Mouse (Mus musculus): ENCODE results near the gene Sf3a1.

The Sf3a1 gene

GRCm38 (mm10) chr11:4186486-4187317 lies 26.6 kb downstream of the Sf3a1 start, which contains the start of gene Tbc1d10a:
Tbc1d10a (plus strand) TSS chr11:4186789.
- under 1% methylated on average over 69 of the region's 71 CpGs for WGBS

- 17% methylated on average over 9 of the region's 9 CpGs for whole genome bisulfite sequencing
Measured at GRCm38 (mm10) chr11:4187318-4187700, 27.2 kb downstream of the Sf3a1 start.

GRCm38 (mm10) chr11:4189182-4189581 lies 29.0 kb downstream of the Sf3a1 start:
- 75% methylated on average over 6 of the region's 6 CpGs for WGBS

- WGBS, result 64% methylated on average over 3 of the region's 3 CpGs
Measured at GRCm38 (mm10) chr11:4190677-4191076, 30.5 kb downstream of the Sf3a1 start.

GRCm38 (mm10) chr11:4192757-4193156 lies 32.6 kb downstream of the Sf3a1 start:
- WGBS, result 69% methylated on average over 3 of the region's 3 CpGs

- WGBS, result 84% methylated on average over 3 of the region's 3 CpGs
Measured at GRCm38 (mm10) chr11:4195597-4196031, 35.5 kb downstream of the Sf3a1 start.

- WGBS, result 86% methylated on average over 8 of the region's 8 CpGs
Measured at GRCm38 (mm10) chr11:4196636-4197035, 36.5 kb downstream of the Sf3a1 start.

GRCm38 (mm10) chr11:4197691-4198090 lies 37.5 kb downstream of the Sf3a1 start:
- 57% methylated on average over 1 of the region's 1 CpGs for WGBS

GRCm38 (mm10) chr11:4201981-4202700 lies 42.0 kb downstream of the Sf3a1 start:
- WGBS, result 58% methylated on average over 11 of the region's 11 CpGs

GRCm38 (mm10) chr11:4202995-4203704 lies 43.0 kb downstream of the Sf3a1 start:
- 77% methylated on average over 12 of the region's 12 CpGs for WGBS

- 33% methylated on average over 2 of the region's 2 CpGs for WGBS
Measured at GRCm38 (mm10) chr11:4203705-4204074, 43.5 kb downstream of the Sf3a1 start.

- WGBS, result 82% methylated on average over 5 of the region's 5 CpGs
Measured at GRCm38 (mm10) chr11:4205097-4205655, 45.0 kb downstream of the Sf3a1 start.

GRCm38 (mm10) chr11:4205951-4206350 lies 45.8 kb downstream of the Sf3a1 start:
- WGBS, result 65% methylated on average over 7 of the region's 7 CpGs

GRCm38 (mm10) chr11:4206563-4206962 lies 46.4 kb downstream of the Sf3a1 start:
- WGBS, result 58% methylated on average over 6 of the region's 6 CpGs

GRCm38 (mm10) chr11:4207655-4208054 lies 47.5 kb downstream of the Sf3a1 start:
- 92% methylated on average over 9 of the region's 9 CpGs for WGBS

- 80% methylated on average over 5 of the region's 5 CpGs for WGBS
Measured at GRCm38 (mm10) chr11:4209556-4209955, 49.4 kb downstream of the Sf3a1 start.

GRCm38 (mm10) chr11:4210786-4211185 lies 50.6 kb downstream of the Sf3a1 start:
- WGBS, result 85% methylated on average over 1 of the region's 1 CpGs

GRCm38 (mm10) chr11:4213107-4213506 lies 53.0 kb downstream of the Sf3a1 start:
- 92% methylated on average over 10 of the region's 10 CpGs for WGBS

GRCm38 (mm10) chr11:4214572-4214971 lies 54.4 kb downstream of the Sf3a1 start:
- 96% methylated on average over 14 of the region's 14 CpGs for WGBS

- WGBS, result 91% methylated on average over 10 of the region's 10 CpGs
Measured at GRCm38 (mm10) chr11:4215061-4215460, 54.9 kb downstream of the Sf3a1 start.

- WGBS, result 68% methylated on average over 9 of the region's 9 CpGs
Measured at GRCm38 (mm10) chr11:4216248-4217000, 56.3 kb downstream of the Sf3a1 start.
